Mouse (Mus musculus) hindbrain, embryonic 13.5 days (tissue): ENCODE measurements around the gene Ift122. TPM values are rescaled to one million over a fixed set of nuclear protein-coding genes. Genes with fewer than 3 reads are reported as not detected.
A peak's percentile ranks its signal among the peaks of the same experiment; 100 is the strongest.

ENCODE experiments used
- ATAC-seq: fragments of 200-750 bp; cut with Nextera tagmentation; 2 replicates; pipeline ENCODE4 v1.8.0; 2017; ENCODE audit warnings: moderate TSS enrichment; ENCODE audit not compliant: low FRiP score
- H3K27ac ChIP-seq: fragments of 300-500 bp; sonication (generic); 2 replicates; pipeline ENCODE4 v1.5.1; 2015; ENCODE audit warnings: inconsistent platforms, mild to moderate bottlenecking, moderate library complexity
- H3K27me3 ChIP-seq: fragments of 300-500 bp; sonication (generic); 2 replicates; pipeline ENCODE4 v1.6.1; 2015; ENCODE audit warnings: mild to moderate bottlenecking, inconsistent platforms
- H3K36me3 ChIP-seq: fragments of 300-500 bp; sonication (generic); 2 replicates; pipeline ENCODE4 v1.6.1; 2015; ENCODE audit warnings: mild to moderate bottlenecking, inconsistent platforms
- H3K4me1 ChIP-seq: fragments of 300-500 bp; sonication (generic); replicated peaks from 2 replicates; pipeline ENCODE4 v1.6.1; 2015; ENCODE audit warnings: inconsistent platforms
- H3K4me2 ChIP-seq: fragments of 300-500 bp; sonication (generic); 2 replicates; pipeline ENCODE4 v1.6.1; 2015; ENCODE audit warnings: inconsistent platforms, mild to moderate bottlenecking, moderate library complexity
- H3K4me3 ChIP-seq: fragments of 300-500 bp; sonication (generic); 2 replicates; pipeline ENCODE4 v1.5.1; 2015; ENCODE audit warnings: mild to moderate bottlenecking, inconsistent platforms
- H3K9ac ChIP-seq: fragments of 300-500 bp; sonication (generic); 2 replicates; pipeline ENCODE4 v1.6.1; 2015; ENCODE audit warnings: mild to moderate bottlenecking, inconsistent platforms
- H3K9me3 ChIP-seq: fragments of 300-500 bp; sonication (generic); 2 replicates; pipeline ENCODE4 v1.6.1; 2016; ENCODE audit warnings: inconsistent platforms
- WGBS: fragments of 180-500 bp; shearing (Covaris S2); methylation state at CpG from one replicate; pipeline ENCODE4 v1.1.7; 2015; 5-methylcytosine and 5-hydroxymethylcytosine counted together
- polyA plus RNA-seq: library from polyadenylated mRNA; unstranded; fragments of >200 nt; fragmentation: Nextera tagmentation; extraction: Ambion mirVana; gene quantifications from 2 replicates; pipeline ENCODE4 v1.2.1, GENCODE M21; 2015

Ift122 gene
- polyA plus RNA-seq, 1 experiment from 2014 or later = 27.7 TPM

DNA sequence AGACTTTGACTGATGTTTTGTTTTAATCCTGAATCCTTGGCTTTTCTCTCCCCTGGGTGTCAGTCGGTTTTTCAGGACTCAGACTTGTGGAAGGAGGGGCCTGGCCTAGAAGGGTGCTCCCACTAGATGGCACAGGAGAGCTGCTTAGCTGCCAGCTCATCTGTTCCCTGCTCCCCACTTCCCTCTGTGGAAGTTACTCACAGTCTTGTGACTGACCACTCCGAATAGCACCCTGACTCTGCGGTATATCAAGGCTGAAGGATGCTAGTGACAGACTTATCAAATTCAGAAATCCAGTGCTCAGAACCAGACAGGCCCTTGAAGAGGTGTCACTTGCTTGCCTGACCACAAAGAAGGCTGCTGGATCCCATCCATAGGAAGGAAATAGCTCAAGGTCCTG lies 47.8 kb downstream of the Ift122 start:
- peaks cover 8% of the 10 kb centered on the region for H3K4me1 ChIP-seq
- WGBS = 22% methylated on average over 3 of the region's 3 CpGs
- peaks cover 37% of the 10 kb centered on the region for H3K36me3 ChIP-seq
- no peak overlapping the region for H3K9ac ChIP-seq
- H3K9me3 ChIP-seq = no peaks in the 10 kb centered on the region
- no peak for ATAC-seq
- H3K4me2 ChIP-seq = no peak overlapping the region
- H3K4me3 ChIP-seq = no peak overlapping the region
- no peak overlapping the region for H3K27ac ChIP-seq
- H3K27me3 ChIP-seq = no peaks in the 10 kb centered on the region

DNA sequence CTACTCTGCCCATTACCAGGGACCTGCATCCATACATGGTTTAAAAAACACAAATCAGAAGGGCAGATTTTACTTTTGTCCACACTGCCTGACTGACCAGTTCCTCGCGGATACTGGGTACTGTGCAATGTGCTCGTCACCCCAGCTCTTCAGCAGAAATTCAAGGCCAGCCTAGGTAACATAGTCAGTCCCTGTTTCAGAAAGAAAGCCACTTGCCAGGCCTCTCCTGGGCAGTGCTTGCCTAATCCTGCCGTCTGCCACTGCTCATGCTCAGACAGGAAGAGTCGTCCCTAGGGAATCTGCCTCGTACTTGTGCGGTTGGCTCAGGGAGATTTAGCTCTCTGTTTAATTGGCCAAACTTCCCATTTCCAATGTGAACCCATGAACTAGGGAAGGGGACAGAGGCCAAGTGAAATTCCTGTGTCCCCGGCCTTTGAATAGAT lies 48.2 kb downstream of the Ift122 start:
- no peak overlapping the region for H3K4me3 ChIP-seq
- no peak overlapping the region for H3K4me2 ChIP-seq
- ATAC-seq = no peak
- H3K9ac ChIP-seq = 0 out of 2 replicates have a peak overlapping the region, but pooled peaks have one; percentile 6
- no peak overlapping the region for H3K27ac ChIP-seq
- H3K27me3 ChIP-seq = no peaks in the 10 kb centered on the region
- no peaks in the 10 kb centered on the region for H3K9me3 ChIP-seq
- peaks cover 38% of the 10 kb centered on the region for H3K36me3 ChIP-seq
- WGBS = 73% methylated on average over 8 of the region's 8 CpGs
- peaks cover 8% of the 10 kb centered on the region for H3K4me1 ChIP-seq

DNA sequence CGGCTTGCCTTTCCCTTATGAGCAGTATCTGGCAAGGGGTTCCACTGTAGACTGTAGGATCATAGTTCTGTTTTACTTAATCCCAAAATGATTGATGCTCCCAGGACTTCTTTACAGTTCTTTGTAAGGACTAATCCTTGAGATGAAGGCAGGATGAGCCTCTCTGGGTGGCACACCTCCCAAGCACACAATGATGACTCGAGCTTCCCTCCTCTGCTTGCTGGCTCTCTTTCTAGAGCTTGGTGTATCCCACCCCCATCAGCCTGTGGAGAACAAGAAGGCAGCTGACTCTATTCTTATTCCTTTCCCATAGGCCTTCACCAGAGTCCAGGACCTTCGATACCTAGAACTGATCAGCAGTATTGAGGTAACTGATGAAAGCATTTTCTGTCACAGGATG lies 49.3 kb downstream of the Ift122 start:
- Histone ChIP-seq H3K27ac (no peak overlapping the region), H3K4me3 (no peak overlapping the region), H3K36me3 (peaks cover 48% of the 10 kb centered on the region), H3K4me2 (no peak overlapping the region), H3K27me3 (no peaks in the 10 kb centered on the region), H3K9me3 (no peaks in the 10 kb centered on the region), H3K4me1 (peaks cover 8% of the 10 kb centered on the region), H3K9ac (no peak overlapping the region)
- no peak for ATAC-seq
- WGBS = 89% methylated on average over 3 of the region's 3 CpGs

GRCm38 (mm10) chr6:115905568-115905967 lies 52.3 kb downstream of the Ift122 start:
- no peaks in the 10 kb centered on the region for H3K9me3 ChIP-seq
- 91% methylated on average over 6 of the region's 6 CpGs for WGBS
- H3K4me2 ChIP-seq = no peak overlapping the region
- peaks cover 8% of the 10 kb centered on the region for H3K4me1 ChIP-seq
- no peaks in the 10 kb centered on the region for H3K27me3 ChIP-seq
- peaks cover 48% of the 10 kb centered on the region for H3K36me3 ChIP-seq
- no peak overlapping the region for H3K4me3 ChIP-seq
- H3K27ac ChIP-seq = no peak overlapping the region
- no peak overlapping the region for H3K9ac ChIP-seq
- no peak for ATAC-seq

GRCm38 (mm10) chr6:115906455-115906854 lies 53.2 kb downstream of the Ift122 start:
- H3K4me1 ChIP-seq = peaks cover 4% of the 10 kb centered on the region; the same call in 1 of the 2 replicates
- H3K27ac ChIP-seq = no peak overlapping the region
- ATAC-seq = no peak
- H3K9ac ChIP-seq = no peak overlapping the region
- no peaks in the 10 kb centered on the region for H3K27me3 ChIP-seq
- H3K9me3 ChIP-seq = no peaks in the 10 kb centered on the region
- 96% methylated on average over 1 of the region's 1 CpGs for WGBS
- no peak overlapping the region for H3K4me2 ChIP-seq
- H3K36me3 ChIP-seq = peaks cover 48% of the 10 kb centered on the region
- H3K4me3 ChIP-seq = no peak overlapping the region

- Histone ChIP-seq H3K9me3 (no peaks in the 10 kb centered on the region), H3K4me3 (no peak overlapping the region), H3K9ac (no peak overlapping the region), H3K27ac (no peak overlapping the region), H3K27me3 (no peaks in the 10 kb centered on the region), H3K36me3 (peaks cover 48% of the 10 kb centered on the region), H3K4me1 (no peaks in the 10 kb centered on the region), H3K4me2 (no peak overlapping the region)
- no peak for ATAC-seq
- 85% methylated on average over 2 of the region's 2 CpGs for WGBS
Measured at GRCm38 (mm10) chr6:115906871-115907270, 53.6 kb downstream of the Ift122 start.

DNA sequence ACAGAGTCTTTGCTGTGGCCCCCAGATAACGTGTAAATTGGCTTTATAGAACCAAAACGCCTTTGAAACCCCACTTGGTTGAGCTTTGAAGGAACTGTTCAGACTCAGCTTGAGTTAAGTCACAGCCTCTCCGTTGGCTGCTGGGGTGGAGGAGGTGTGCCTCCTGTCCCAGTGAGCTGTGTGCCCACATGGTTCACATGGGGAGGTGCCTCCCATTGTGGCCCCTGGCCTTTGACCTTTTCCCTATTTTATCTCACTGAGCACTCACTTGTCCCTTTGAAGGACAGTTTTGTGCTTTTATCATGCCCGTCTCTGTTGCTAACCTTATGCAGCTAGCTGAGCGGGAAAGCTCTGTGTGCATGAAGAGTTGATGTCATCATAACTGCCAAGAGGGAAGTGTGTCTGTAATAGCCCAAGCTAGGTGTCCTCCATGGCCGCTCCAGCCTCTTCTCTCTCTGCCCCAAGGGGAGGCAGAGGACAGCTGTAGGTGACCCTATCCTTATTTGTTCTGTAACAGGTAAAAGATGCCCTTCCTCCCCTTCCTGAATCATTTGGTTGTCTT lies 55.2 kb downstream of the Ift122 start:
- Histone ChIP-seq H3K4me3 (no peak overlapping the region), H3K27ac (no peak overlapping the region), H3K9me3 (no peaks in the 10 kb centered on the region), H3K9ac (no peak overlapping the region), H3K36me3 (peaks cover 43% of the 10 kb centered on the region), H3K4me2 (no peak overlapping the region), H3K27me3 (no peaks in the 10 kb centered on the region), H3K4me1 (0 out of 2 replicates have a peak, but pooled peaks cover 7% of the 10 kb centered on the region)
- 31% methylated on average over 6 of the region's 6 CpGs for WGBS
- no peak for ATAC-seq

DNA sequence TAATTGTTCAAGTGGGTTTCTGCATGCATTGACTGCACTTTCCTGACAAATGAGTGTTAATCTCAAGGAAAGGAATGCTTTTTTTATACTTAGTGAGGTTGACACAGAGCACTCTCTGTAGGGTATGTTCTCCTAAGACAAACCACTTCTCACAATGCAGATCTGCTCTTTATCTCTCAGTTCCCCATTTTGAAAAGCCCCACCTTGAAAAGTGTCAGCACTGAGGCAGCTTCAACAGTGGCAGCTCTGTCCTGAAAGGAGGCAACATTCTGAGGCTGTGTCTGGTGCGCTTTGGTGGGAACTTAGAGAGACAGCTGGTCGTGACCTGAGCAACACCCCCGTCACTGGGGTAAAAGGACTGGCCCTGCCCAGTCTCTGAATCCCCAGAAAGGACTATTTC lies 55.8 kb downstream of the Ift122 start:
- H3K9me3 ChIP-seq = no peaks in the 10 kb centered on the region
- peaks cover 11% of the 10 kb centered on the region for H3K4me1 ChIP-seq
- H3K9ac ChIP-seq = no peak overlapping the region
- WGBS = 53% methylated on average over 3 of the region's 3 CpGs
- H3K4me2 ChIP-seq = no peak overlapping the region
- no peaks in the 10 kb centered on the region for H3K27me3 ChIP-seq
- ATAC-seq = no peak
- H3K36me3 ChIP-seq = peaks cover 37% of the 10 kb centered on the region
- no peak overlapping the region for H3K4me3 ChIP-seq
- H3K27ac ChIP-seq = no peak overlapping the region

- peaks cover 29% of the 10 kb centered on the region for H3K36me3 ChIP-seq
- H3K27me3 ChIP-seq = no peaks in the 10 kb centered on the region
- H3K4me2 ChIP-seq = no peak overlapping the region
- no peak for ATAC-seq
- peaks cover 20% of the 10 kb centered on the region for H3K4me1 ChIP-seq
- no peak overlapping the region for H3K4me3 ChIP-seq
- H3K27ac ChIP-seq = no peak overlapping the region
- WGBS = 78% methylated on average over 8 of the region's 8 CpGs
- H3K9me3 ChIP-seq = no peaks in the 10 kb centered on the region
- no peak overlapping the region for H3K9ac ChIP-seq
Measured at GRCm38 (mm10) chr6:115909940-115910339, 56.7 kb downstream of the Ift122 start.

DNA sequence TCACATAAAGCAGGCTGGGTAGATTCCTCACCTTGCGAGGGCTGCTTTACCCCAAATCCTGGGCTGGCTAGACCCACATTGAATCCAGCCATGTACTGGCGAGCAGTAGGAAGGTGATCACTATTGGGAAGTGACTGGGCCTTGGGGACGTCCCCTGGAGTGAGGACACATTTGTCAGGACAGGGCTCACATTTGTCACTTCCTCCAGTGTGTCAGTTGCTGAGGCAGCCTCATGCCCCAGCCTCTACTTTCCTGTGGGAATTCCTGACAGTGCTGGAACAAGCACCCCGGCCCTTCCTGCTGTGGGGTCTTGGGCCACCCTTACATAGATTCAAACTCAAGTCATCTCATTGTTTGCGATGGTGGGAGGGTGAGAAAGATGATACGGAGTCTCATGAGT lies 58.5 kb downstream of the Ift122 start:
- WGBS = 80% methylated on average over 6 of the region's 6 CpGs
- H3K27me3 ChIP-seq = no peaks in the 10 kb centered on the region
- no peak overlapping the region for H3K27ac ChIP-seq

GRCm38 (mm10) chr6:115913482-115913881 lies 60.2 kb downstream of the Ift122 start:
- ATAC-seq = no peak
- no peaks in the 10 kb centered on the region for H3K9me3 ChIP-seq
- H3K4me1 ChIP-seq = peaks cover 23% of the 10 kb centered on the region
- peaks cover 21% of the 10 kb centered on the region for H3K36me3 ChIP-seq
- no peak overlapping the region for H3K4me3 ChIP-seq
- WGBS = 92% methylated on average over 10 of the region's 10 CpGs
- H3K27ac ChIP-seq = peak overlapping the region; percentile 67; the same call in 1 of the 2 replicates
- H3K9ac ChIP-seq = no peak overlapping the region
- H3K27me3 ChIP-seq = no peaks in the 10 kb centered on the region
- no peak overlapping the region for H3K4me2 ChIP-seq

More for the DNA sequence above, 58.5 kb downstream of the Ift122 start:
- no peak for ATAC-seq
- H3K36me3 ChIP-seq = peaks cover 17% of the 10 kb centered on the region
- no peak overlapping the region for H3K4me3 ChIP-seq
- peaks cover 23% of the 10 kb centered on the region for H3K4me1 ChIP-seq
- H3K4me2 ChIP-seq = no peak overlapping the region
- no peak overlapping the region for H3K9ac ChIP-seq
- no peaks in the 10 kb centered on the region for H3K9me3 ChIP-seq

DNA sequence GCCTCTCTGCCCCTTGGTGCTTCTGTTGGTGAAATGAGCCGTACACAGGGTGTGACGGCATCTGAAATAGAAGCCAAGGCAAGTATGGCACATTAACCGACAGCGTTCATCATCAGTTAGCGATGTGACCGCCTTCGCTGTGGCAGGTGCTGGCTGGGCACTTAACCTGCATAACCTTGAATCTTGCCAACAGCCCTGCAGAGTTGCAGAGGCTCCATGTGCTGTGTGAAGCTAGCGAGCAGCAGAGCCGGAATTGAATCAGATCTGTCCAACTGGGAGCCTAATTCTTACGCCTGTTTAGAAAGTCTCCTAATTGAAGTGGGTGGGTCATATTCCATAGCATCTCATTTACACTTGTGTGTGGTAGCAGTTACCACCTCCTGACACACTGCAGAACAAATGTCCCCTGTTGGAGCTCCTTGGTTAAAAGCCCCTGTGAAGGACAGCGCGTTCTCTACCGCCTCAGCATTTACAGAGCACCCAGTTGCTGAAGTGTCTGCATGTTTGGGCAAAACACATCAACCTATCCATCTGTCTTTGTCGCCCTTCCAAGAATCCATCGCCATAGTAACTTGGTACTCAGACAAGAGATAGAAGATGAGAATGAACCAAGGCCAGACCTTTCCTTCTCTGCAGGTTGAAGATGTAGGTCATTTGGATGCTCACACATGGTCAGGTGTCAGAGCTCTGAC lies 61.4 kb downstream of the Ift122 start:
- Histone ChIP-seq H3K36me3 (peaks cover 21% of the 10 kb centered on the region), H3K9ac (no peak overlapping the region), H3K4me2 (no peak overlapping the region), H3K9me3 (no peaks in the 10 kb centered on the region), H3K27me3 (no peaks in the 10 kb centered on the region), H3K4me3 (no peak overlapping the region), H3K4me1 (peaks cover 23% of the 10 kb centered on the region), H3K27ac (peak overlapping the region; percentile 67)
- ATAC-seq = no peak
- 76% methylated on average over 15 of the region's 15 CpGs for WGBS
